Mouse (Mus musculus) c-Kit-positive CD71-negative TER-119-negative erythroid progenitor cells, embryonic 14.5 days (primary cell): ENCODE data around the gene She.
"Not testable (repeated sequence)": the region's sequence is repeated elsewhere in the genome, so short reads cannot be mapped to it uniquely, and the experiment has no call there.

Experiments
- DNase-seq: peaks from one replicate; pipeline ENCODE4 v3.0.0-alpha.2; 2013; ENCODE audit warnings: low read depth

Gene She

DNA sequence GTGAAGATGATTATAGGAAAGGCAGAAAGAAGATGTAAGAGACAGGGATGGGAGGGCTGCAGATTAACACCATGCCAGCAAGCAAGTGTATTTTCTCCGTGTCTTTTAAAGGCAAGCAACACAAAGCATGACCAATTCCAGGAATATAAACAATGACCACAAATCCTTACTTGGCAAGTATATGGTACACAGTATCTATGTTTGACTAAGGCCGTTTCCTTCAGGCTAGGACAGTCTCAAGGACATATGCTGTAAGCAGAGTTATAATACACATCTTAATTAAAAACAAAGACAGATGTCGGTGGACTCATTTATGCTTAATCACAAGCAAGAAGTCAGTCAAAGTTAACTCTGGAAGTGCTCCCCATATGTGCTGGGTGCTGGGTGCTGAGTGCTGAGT is 12.6 kb upstream of the She start:
- no peak for DNase-seq

DNA sequence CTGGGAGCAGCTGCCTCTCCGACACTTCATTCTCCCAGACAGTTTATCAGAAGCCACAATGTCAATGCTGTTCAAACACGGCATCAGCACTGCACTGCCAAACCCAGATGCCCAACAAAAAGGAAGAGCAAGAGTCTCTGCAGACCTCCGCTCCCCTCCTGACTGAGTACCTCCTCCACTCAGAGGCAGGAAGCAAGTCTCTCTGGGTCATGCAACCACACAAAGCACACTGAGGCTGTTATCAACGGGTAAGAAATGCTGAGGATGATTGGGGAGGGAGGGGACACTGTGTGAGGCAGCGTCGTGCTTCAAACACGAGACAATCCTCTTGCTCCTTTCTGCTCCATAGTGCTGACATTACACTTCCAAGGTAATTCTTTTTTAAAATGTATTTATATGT is 11.3 kb upstream of the She start:
- DNase-seq, result no peak

DNA sequence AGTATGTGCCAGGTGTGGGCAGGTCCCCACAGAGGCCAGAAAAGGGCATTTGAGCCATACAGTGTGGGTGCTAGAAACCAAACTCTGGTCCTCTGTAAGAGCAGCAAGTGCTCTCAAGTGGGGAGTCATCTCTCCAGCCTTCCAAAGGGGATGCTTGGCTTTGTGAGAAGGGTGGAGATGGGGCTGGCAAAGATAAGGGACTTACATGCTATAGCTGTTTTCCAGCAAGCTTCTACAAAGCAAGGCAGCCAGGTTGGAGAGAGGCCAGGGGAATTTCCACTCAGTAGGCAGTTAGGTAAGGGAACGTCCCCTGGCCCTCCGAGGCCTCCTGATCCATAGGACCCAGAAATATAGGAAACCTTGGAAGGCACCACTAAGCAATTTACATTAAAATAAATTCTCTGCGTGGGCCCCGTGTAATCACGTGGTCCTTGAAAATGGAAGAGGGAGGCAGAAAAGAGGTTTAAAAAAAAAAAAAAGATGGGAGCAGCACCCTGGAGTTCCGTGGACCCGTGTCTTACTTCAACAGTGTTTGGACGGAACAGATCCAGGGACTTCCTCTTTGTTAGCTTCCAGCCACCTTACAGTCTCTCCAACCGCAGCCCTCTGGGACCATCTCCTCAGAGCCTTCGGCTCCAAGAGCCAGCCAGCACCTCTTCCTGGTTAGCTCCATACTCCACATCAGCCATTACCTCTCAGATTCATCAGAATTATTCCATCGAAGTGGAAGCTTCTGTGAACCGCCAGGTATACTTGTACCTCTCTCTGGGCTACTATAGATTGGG is 10.7 kb upstream of the She start:
- DNase-seq, result no peak

DNA sequence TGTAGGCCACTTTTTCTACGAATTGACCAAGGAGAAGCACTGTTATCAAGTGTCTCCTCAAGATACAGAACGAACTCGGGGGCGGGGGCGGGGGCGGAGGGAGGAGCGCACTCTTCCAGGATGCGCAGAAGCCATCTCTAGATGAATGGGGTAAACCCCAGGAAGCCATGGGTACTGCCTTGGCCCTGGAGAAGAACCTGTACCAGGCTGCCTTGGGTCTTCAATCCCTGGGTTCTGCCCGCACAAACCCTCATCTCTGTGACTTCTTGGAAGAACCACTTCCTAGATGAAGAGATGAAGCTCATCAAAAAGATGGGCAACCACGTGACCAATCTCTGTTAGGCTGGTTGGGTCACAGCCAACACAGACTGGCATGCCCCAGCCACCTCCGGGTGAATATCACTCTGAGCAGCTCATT is 10.1 kb upstream of the She start:
- DNase-seq, result no peak

DNA sequence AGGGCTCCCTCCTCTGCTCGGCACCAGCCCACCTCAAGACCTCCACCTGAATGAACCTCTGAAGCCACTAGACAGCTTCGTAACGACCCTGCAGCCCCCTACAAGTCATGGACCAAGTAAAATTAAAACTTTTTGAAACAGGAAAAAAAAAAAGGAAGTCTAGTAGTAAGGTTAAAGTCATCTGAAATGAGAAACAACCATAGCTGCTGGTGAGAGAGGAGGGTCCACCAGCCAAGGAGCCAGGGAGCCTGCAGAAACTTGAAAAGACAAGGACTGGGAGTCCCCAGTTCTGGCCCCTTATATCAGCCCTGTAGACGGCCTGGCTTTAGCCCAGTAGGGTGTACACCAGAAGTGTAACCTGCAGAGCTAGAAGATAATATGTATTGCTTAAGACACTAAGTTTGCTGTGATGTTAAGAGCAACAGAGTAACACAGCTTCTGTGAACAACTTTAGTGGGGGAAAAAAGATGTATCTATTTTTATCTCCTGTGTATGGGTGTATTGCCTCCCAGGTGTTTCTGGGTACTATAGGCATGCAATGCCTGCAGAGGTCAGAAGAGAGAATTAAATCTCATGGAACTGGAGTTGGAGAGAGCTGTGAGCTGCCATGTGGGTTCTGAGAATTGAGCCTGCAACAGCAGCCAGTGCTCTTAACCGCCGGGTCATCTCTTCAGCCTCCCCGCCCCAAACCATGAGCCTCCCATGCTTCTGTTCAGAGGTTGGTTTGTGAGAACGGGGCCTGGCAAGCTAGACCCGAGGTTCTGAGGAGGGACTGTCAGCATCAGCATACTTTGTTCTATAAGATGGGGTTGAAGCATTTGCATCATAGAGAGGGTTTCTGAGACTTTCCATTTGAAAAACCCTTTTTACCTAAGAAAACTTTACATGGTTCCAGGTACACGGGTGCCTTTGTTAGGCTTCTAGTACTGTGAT is 9.4 kb upstream of the She start:
- DNase-seq, result no peak

GRCm38 (mm10) chr3:89823594-89823993 is 7.6 kb upstream of the She start:
- no peak for DNase-seq

GRCm38 (mm10) chr3:89826295-89826694 is 4.9 kb upstream of the She start:
- DNase-seq, result no peak

DNA sequence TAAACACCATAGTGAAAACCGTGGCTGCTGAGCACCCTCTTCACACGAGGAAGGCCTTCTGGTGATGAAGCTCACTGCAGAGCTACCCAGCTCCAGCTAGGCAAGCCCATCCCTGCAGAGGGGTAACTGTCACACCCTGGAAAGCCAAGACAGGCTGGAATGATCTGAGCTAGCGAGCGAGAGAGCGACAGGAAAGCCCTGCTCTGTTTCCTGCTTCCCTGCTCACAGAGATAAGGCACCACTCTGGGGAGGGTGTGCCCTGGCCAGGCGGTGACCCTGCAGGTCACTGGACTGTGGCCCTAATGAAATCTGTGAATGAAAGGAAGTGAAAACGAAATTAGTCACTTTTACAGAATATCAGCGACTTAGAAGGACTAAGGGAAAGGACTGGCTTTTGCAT is 4.2 kb downstream of the She start:
- no peak for DNase-seq

DNA sequence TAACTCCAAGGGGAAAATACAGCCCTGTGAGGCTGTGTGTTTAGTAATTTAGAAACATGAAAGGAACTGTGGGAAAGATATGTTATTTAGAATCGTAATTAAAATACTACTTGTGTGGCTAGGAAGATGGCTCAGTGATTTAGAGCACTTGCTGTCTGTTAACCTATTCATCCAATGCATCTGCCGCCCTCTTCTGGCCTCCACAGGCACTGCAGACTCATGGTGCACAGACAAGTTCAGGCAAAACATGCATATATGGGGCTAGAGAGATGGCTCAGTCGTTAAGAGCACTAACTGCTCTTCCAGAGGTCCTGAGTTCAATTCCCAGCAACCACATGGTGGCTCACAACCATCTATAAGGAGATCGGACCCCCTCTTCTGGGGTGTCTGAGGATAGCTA is 11.1 kb downstream of the She start:
- peak; percentile 43 for DNase-seq

GRCm38 (mm10) chr3:89843148-89843547 is 12.0 kb downstream of the She start:
- DNase-seq, result peak; percentile 46

DNA sequence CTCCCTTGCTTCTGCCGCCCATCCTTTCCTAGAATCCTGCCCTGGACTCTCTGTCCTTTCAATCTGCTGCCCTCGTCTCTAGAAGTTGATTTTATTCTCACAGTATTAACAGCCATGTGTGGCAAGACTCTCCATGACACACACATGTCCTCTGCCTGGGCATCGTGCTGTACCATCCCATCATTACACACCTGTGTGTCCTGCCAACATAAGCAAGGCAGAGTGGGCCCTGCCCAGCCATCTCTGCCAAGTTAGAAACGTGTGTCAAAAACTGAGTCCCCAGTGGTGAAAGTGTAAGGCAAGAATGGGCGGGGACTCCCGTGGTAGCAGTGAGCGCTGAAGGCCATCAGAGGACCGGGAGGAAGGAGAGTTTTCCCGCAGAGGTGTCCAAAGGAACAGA is 14.6 kb downstream of the She start:
- no peak for DNase-seq

DNA sequence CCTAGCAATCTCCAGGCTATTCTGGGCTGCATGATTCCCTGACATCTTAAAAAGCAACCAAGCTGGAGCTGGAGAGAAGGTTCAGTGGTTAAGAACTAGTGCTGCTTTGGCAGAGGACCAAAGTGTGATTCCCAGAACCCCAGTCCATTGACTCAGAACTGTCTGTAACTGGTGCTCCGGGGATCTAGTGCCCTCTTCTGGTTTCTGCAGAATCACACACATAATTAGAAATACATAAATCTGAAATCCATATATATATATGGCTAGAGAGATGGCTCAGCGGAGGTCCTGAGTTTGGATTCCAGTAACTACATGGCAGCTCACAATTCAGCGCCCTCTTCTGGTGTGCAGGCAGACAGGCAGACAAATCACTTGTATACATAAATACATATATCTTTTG is 16.0 kb downstream of the She start:
- DNase-seq, result no peak

DNA sequence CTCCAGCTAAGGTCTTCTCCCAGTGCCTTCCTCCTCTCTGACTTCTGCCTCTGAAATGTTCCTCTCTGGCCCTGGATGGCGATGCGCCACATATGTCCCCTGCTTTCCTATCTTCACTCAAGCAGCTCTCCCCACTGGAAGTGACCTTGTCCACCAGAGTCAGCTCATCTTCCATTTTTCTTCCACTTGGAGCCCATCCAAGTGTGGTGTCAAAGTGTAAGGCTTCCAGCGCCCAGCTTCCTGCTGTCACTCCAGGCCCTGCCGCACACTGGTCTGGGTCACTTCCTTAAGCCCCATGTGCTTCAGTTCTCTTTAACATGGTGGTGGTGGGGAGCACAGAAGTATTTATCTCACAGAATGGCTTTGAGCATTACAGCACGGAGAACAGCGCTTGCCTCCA is 16.4 kb downstream of the She start:
- no peak for DNase-seq

- DNase-seq, result no peak
Observed at GRCm38 (mm10) chr3:89848083-89848482, 16.9 kb downstream of the She start.

- no peak for DNase-seq
Observed at GRCm38 (mm10) chr3:89853752-89854151, 22.6 kb downstream of the She start.

DNA sequence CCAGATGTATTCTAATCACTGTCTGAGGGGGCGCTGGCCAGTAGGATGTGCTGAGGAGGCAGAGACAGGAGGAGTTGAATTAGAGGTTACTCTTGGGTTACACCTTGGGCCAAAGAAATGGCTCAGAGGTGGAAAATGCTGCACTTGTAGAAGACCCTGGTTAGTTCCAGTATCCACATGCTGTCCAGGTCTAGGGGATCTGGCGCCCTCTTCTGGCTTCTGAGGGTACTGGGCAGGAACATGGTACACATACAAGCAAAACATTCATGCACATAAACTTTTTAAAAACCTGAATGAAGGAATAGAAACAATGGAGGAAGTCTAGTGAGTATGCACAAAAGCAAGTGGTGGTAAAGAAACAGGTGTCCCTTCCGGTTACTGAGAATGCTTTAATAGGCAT is 26.2 kb downstream of the She start:
- no peak for DNase-seq

DNA sequence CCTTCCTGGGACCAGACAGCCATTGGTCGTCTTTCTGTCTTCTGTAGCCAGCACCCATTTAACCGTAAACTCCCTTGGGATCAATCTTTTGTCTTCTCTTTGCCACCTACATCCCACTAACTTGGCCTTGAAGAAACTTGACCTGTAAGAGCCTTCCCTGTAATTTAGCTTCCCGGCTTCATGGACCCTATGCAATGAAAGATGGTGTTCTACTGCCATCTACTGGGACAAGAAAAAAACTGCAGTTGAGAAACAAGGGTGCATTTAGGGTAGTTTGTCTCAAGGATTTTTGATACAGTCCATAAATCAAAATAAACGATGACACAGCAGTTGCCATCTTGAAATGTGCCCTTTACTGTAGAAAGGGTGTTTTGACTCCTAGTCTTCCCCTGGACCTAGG is 27.0 kb downstream of the She start:
- DNase-seq, result peak; percentile 70

GRCm38 (mm10) chr3:89858888-89859287 is 27.7 kb downstream of the She start:
- DNase-seq, result no peak

DNA sequence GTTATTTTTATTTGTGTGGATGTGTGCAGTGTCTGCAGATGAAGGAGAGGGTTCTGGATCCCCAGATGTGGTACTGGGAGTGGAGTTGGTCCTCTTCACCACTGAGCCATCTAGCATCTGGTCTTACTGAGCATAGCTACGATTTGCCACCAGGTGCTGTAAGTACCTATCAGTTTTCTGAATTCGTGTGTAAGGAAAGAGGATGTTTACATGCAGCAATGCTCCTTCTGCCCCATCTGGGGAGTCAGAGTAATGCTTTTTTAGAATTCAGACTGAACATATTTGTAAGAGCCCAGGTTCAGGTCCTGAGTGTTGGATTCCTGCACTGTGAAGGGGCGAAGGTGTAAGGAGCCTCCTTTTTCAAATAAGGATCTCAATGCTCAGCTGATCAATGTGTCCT is 28.8 kb downstream of the She start:
- DNase-seq, result no peak

- no peak for DNase-seq
Observed at GRCm38 (mm10) chr3:89860343-89860742, 29.2 kb downstream of the She start.

GRCm38 (mm10) chr3:89861070-89861469 is 29.9 kb downstream of the She start:
- DNase-seq, result peak; percentile 65

- DNase-seq, result no peak
Observed at GRCm38 (mm10) chr3:89862182-89862761, 31.1 kb downstream of the She start.

DNA sequence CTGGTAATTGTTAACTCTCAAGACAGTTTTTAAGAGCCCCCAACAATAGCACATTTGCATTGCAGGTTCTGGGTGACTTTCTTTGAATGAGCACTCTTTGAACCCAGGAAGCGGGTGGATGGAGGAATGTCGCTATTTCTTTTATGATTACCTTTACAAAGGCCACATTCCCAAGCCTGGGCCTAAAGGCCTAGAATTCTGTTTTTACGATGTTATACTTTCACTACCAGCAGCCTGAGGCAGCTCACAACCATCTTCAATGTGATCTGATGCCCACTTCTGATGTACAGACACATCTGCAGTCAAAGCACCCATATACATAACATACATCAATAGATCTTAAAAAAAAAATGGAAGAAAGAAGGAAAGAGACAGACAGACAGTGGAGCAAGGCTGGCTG is 32.1 kb downstream of the She start:
- DNase-seq, result not testable (repeated sequence)
